Mouse (Mus musculus): ENCODE measurements around the gene Zfp961.
"Not testable (repeated sequence)": the region's sequence is repeated elsewhere in the genome, so short reads cannot be mapped to it uniquely, and the experiment has no call there.

Zfp961 gene

GRCm38 (mm10) chr8:72013506-72014228 lies 62.8 kb downstream of the Zfp961 start:
- in situ Hi-C loops (cut with MboI; ENCODE audit: low sequenced_read_pairs): not testable (repeated sequence)

DNA sequence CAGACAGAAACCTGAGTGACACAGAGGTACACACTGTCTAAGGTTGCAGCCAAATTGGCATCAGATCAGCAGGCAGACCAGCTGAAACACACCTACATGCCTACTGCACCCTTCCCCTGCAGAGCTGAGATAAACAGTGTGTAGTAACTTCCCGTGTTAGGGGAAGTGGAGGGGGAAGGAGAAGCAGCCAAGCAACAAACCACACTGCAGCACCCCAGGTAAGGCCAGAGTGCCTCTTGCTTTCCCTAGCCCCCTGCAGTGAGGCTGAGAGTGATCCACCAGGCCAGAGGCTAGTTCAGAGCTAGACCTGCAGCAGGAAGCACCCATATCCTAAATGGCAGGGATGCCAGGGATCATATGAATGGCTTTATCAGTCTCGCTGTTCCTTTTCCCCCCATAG lies 66.5 kb downstream of the Zfp961 start:
- in situ Hi-C loops (cut with MboI; ENCODE audit: low sequenced_read_pairs): not testable (repeated sequence)

DNA sequence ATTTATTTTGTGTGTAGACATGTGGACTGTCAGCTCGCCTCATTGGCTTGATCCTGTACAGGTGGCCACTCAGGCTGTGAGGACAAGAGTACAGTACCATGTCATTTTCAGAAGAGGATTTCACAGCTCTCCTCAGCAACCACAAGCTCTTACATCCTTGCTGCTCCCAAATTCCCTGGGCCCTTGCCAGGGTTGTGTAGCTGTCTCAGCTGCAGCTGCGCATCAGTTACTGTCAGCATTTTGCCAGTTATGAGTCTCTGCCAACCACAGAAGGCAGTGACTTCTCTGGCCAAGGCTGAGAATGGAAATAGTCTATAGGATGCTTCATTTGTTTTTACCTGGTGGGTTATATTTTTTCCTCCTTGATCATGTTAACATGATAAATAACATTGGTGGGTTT lies 67.3 kb downstream of the Zfp961 start:
- in situ Hi-C loops (cut with MboI; ENCODE audit: low sequenced_read_pairs): no loop called here

DNA sequence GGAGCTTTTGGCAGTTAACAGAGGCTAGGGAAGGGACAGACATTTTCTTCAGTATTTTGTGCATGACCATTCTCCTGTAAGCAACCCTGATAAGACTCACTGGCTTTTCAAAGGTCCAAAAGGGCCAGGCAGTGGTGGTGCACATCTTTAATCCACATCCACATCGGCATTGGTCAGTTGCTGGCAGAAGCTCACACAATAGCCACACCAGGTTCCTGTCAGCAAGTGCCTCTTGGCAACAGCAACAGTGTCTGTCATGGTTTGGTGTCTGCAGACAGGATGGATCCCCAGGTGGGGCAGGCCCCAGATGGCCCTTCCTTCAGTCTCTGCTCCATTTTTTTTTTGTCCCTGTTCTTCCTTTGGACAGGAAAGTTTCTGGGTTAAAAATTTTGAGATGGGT lies 68.2 kb downstream of the Zfp961 start:
- in situ Hi-C loops (cut with MboI; ENCODE audit: low sequenced_read_pairs): not testable (repeated sequence)

GRCm38 (mm10) chr8:72019816-72020215 lies 69.0 kb downstream of the Zfp961 start:
- in situ Hi-C loops (cut with MboI; ENCODE audit: low sequenced_read_pairs): no loop called here

DNA sequence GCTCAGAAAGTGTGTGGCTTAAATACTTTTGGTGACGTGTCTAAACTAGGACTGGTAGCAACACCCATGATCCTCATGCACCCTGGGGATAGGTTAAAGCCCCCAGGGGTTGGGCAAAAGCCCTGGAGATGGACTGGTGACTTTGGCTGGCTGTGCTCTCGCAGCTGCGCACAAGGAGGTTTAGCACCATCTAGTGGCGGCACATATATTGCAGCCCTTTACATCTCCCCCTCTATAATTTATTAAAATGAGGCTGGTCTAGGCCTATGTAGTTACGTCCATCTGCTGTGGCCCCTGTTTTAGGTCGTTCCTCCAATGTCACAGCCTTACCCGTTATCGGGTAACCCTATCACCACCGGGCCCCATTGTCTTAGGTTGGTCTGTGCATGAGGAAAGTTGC lies 74.0 kb downstream of the Zfp961 start:
- in situ Hi-C loops (cut with MboI; ENCODE audit: low sequenced_read_pairs): not testable (repeated sequence)

- in situ Hi-C loops (cut with MboI; ENCODE audit: low sequenced_read_pairs): not testable (repeated sequence)
These were observed 82.1 kb downstream of the Zfp961 start for GRCm38 (mm10) chr8:72032926-72033325.

GRCm38 (mm10) chr8:72040918-72041317 lies 90.1 kb downstream of the Zfp961 start, which contains the start of gene Olfr372:
Gene Olfr372 (plus strand): TSS chr8:72041218.
- in situ Hi-C loops (cut with MboI; ENCODE audit: low sequenced_read_pairs): not testable (repeated sequence)

DNA sequence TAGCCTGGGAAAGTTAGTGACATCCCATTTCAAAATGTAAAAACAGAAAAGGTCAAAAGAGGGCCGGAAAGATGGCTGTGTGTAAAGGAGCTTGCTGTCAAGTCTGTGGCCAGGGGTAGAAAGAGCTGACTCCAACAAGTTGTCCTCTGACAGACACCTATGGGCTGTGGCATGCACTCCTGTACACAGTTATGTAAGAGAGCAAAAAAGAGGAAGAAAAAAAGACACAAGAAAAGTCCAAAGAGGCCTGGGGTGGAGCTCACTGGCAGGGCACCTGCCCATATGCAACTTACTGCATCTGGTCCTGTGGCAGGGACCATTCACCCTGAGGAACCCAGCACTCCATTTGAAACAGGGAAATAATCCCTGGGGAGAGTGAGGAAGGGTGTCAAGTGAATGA lies 91.7 kb downstream of the Zfp961 start:
- in situ Hi-C loops (cut with MboI; ENCODE audit: low sequenced_read_pairs): no loop called here

Data from CH12F3 (cell line).